Mouse (Mus musculus) MEL (cell line): ENCODE results near the gene Neu1. TPM values are rescaled to one million over a fixed set of nuclear protein-coding genes. Genes with fewer than 3 reads are reported as not detected.
A peak's percentile ranks its signal among the peaks of the same experiment; 100 is the strongest.

Source experiments
- DNase-seq: peaks from one replicate; pipeline ENCODE4 v3.0.0; 2011; ENCODE audit warnings: low read depth, low spot score
- H3K27ac ChIP-seq: 2 replicates; pipeline ENCODE4 v1.5.1; 2012; ENCODE audit warnings: low read depth, mild to moderate bottlenecking, control low read depth, low read length, moderate library complexity; ENCODE audit not compliant: control insufficient read depth
- H3K27me3 ChIP-seq, 2 experiments: fragments of 150-350 bp in 1 of 2; sonication (generic) in 1 of 2; 2 replicates each; pipeline ENCODE4 v1.6.1; 2012; ENCODE audit warnings: low read length in 2 of 2, mild to moderate bottlenecking in 2 of 2, improper control_type of control experiment in 1 of 2, moderate library complexity in 1 of 2; ENCODE audit not compliant: insufficient read depth in 2 of 2, control insufficient read depth in 1 of 2
- H3K36me3 ChIP-seq, 2 experiments: 2 replicates each; pipeline ENCODE4 v1.6.1; 2012 to 2014; ENCODE audit warnings: low read length in 2 of 2, improper control_type of control experiment in 1 of 2, inconsistent platforms in 1 of 2, mild to moderate bottlenecking in 1 of 2; ENCODE audit not compliant: insufficient read depth in 2 of 2, control insufficient read depth in 1 of 2
- H3K4me1 ChIP-seq, 2 experiments: fragments of 150-350 bp in 1 of 2; sonication (generic) in 1 of 2; 2 replicates each; pipeline ENCODE4 v1.6.1; 2012; ENCODE audit warnings: low read length in 2 of 2, improper control_type of control experiment in 1 of 2, mild to moderate bottlenecking in 1 of 2; ENCODE audit not compliant: insufficient read depth in 2 of 2, control insufficient read depth in 1 of 2
- H3K4me3 ChIP-seq, 2 experiments: fragments of 150-350 bp in 1 of 2; sonication (generic) in 1 of 2; 2 replicates each; pipeline ENCODE4 v1.5.1; 2012; ENCODE audit warnings: low read depth in 2 of 2, low read length in 2 of 2, mild to moderate bottlenecking in 2 of 2, moderate library complexity in 2 of 2, control low read depth in 1 of 2, improper control_type of control experiment in 1 of 2; ENCODE audit not compliant: control insufficient read depth in 1 of 2, insufficient read depth in 1 of 2
- H3K79me2 ChIP-seq: 2 replicates; pipeline ENCODE4 v1.6.1; 2012; ENCODE audit warnings: mild to moderate bottlenecking, low read length, moderate library complexity; ENCODE audit not compliant: control insufficient read depth, poor library complexity, insufficient read depth
- H3K9ac ChIP-seq: 2 replicates; pipeline ENCODE4 v1.6.1; 2012; ENCODE audit warnings: low read depth, mild to moderate bottlenecking, control low read depth, low read length, moderate library complexity; ENCODE audit not compliant: control insufficient read depth, poor library complexity, severe bottlenecking
- H3K9me3 ChIP-seq: fragments of 150-350 bp; sonication (generic); replicated peaks from 2 replicates; pipeline ENCODE4 v1.6.1; 2012; ENCODE audit warnings: mild to moderate bottlenecking, low read length, improper control_type of control experiment, moderate library complexity; ENCODE audit not compliant: insufficient read depth
- BHLHE40 ChIP-seq: IDR thresholded peaks from 2 replicates; pipeline ENCODE4 v1.6.1; 2012; ENCODE audit warnings: low read depth, mild to moderate bottlenecking, inconsistent platforms, low read length, improper control_type of control experiment, borderline replicate concordance
- ELF1 ChIP-seq: IDR thresholded peaks from 2 replicates; pipeline ENCODE4 v1.6.1; 2014; ENCODE audit warnings: low read depth, mild to moderate bottlenecking, inconsistent platforms, low read length, improper control_type of control experiment, moderate library complexity
- EP300 ChIP-seq, 2 experiments: IDR thresholded peaks; 2 replicates each; pipeline ENCODE4 v1.6.1; 2011; ENCODE audit warnings: improper control_type of control experiment in 2 of 2, low read length in 2 of 2, low read depth in 1 of 2, mild to moderate bottlenecking in 1 of 2
- ETS1 ChIP-seq: IDR thresholded peaks from 2 replicates; pipeline ENCODE4 v1.6.1; 2012; ENCODE audit warnings: low read depth, mild to moderate bottlenecking, inconsistent platforms, low read length, improper control_type of control experiment, moderate library complexity
- GABPA ChIP-seq: IDR thresholded peaks from 2 replicates; pipeline ENCODE4 v1.6.1; 2012; ENCODE audit warnings: low read depth, mild to moderate bottlenecking, inconsistent platforms, low read length, improper control_type of control experiment, moderate library complexity
- GATA1 ChIP-seq: IDR thresholded peaks from 2 replicates; pipeline ENCODE4 v1.6.1; 2011; ENCODE audit warnings: low read depth, low read length, improper control_type of control experiment
- HCFC1 ChIP-seq: IDR thresholded peaks from 2 replicates; pipeline ENCODE4 v1.6.1; 2012; ENCODE audit warnings: low read depth, mild to moderate bottlenecking, inconsistent platforms, low read length, improper control_type of control experiment, moderate library complexity
- JUND ChIP-seq: IDR thresholded peaks from 2 replicates; pipeline ENCODE4 v1.6.1; 2011; ENCODE audit warnings: low read depth, mild to moderate bottlenecking, improper control_type of control experiment, low read length
- KAT2A ChIP-seq: conservative IDR thresholded peaks from 2 replicates; pipeline ENCODE4 v1.6.1; 2012; ENCODE audit warnings: low read depth, low read length, improper control_type of control experiment, inconsistent platforms
- MAFK ChIP-seq: IDR thresholded peaks from 2 replicates; pipeline ENCODE4 v1.6.1; 2011; ENCODE audit warnings: low read depth, mild to moderate bottlenecking, low read length, improper control_type of control experiment, borderline replicate concordance
- MAZ ChIP-seq: IDR thresholded peaks from 2 replicates; pipeline ENCODE4 v1.6.1; 2012; ENCODE audit warnings: low read depth, mild to moderate bottlenecking, inconsistent platforms, low read length, improper control_type of control experiment
- MXI1 ChIP-seq: IDR thresholded peaks from 2 replicates; pipeline ENCODE4 v1.6.1; 2011; ENCODE audit warnings: mild to moderate bottlenecking, low read depth, low read length, improper control_type of control experiment
- MYC ChIP-seq: IDR thresholded peaks from 2 replicates; pipeline ENCODE4 v1.6.1; 2011; ENCODE audit warnings: low read depth, mild to moderate bottlenecking, low read length, improper control_type of control experiment, moderate library complexity
- NELFE ChIP-seq: IDR thresholded peaks from 2 replicates; pipeline ENCODE4 v1.6.1; 2011; ENCODE audit warnings: low read depth, low read length, improper control_type of control experiment
- POLR2AphosphoS2 ChIP-seq: IDR thresholded peaks from 2 replicates; pipeline ENCODE4 v1.6.1; 2011; ENCODE audit warnings: low read length, improper control_type of control experiment
- POLR2AphosphoS5 ChIP-seq: IDR thresholded peaks from 2 replicates; pipeline ENCODE4 v1.6.1; 2012; ENCODE audit warnings: low read depth, borderline replicate concordance, mild to moderate bottlenecking, inconsistent platforms, low read length, moderate library complexity, mixed read lengths
- RAD21 ChIP-seq: IDR thresholded peaks from 2 replicates; pipeline ENCODE4 v1.6.1; 2011; ENCODE audit warnings: mild to moderate bottlenecking, low read depth, low read length, improper control_type of control experiment
- RCOR1 ChIP-seq: IDR thresholded peaks from 2 replicates; pipeline ENCODE4 v1.6.1; 2012; ENCODE audit warnings: low read depth, mild to moderate bottlenecking, inconsistent platforms, low read length, improper control_type of control experiment
- SIN3A ChIP-seq: IDR thresholded peaks from 2 replicates; pipeline ENCODE4 v1.6.1; 2012; ENCODE audit warnings: low read length, improper control_type of control experiment, inconsistent platforms
- SMC3 ChIP-seq: IDR thresholded peaks from 2 replicates; pipeline ENCODE4 v1.6.1; 2011; ENCODE audit warnings: low read depth, low read length, improper control_type of control experiment
- TAL1 ChIP-seq: IDR thresholded peaks from 2 replicates; pipeline ENCODE4 v1.6.1; 2012; ENCODE audit warnings: mild to moderate bottlenecking, inconsistent platforms, low read length, moderate library complexity, mixed read lengths
- TCF12 ChIP-seq: IDR thresholded peaks from 2 replicates; pipeline ENCODE4 v1.6.1; 2014; ENCODE audit warnings: low read depth, mild to moderate bottlenecking, inconsistent platforms, low read length, improper control_type of control experiment, moderate library complexity
- UBTF ChIP-seq: IDR thresholded peaks from 2 replicates; pipeline ENCODE4 v1.6.1; 2012; ENCODE audit warnings: low read depth, mild to moderate bottlenecking, inconsistent platforms, low read length, improper control_type of control experiment, moderate library complexity, borderline replicate concordance; ENCODE audit not compliant: insufficient read depth
- USF1 ChIP-seq: IDR thresholded peaks from 2 replicates; pipeline ENCODE4 v1.6.1; 2014; ENCODE audit warnings: low read depth, mild to moderate bottlenecking, inconsistent platforms, low read length, improper control_type of control experiment, moderate library complexity
- USF2 ChIP-seq, 2 experiments: IDR thresholded peaks; 2 replicates each; pipeline ENCODE4 v1.6.1; 2011 to 2012; ENCODE audit warnings: improper control_type of control experiment in 2 of 2, low read length in 2 of 2, borderline replicate concordance in 1 of 2, inconsistent platforms in 1 of 2, low read depth in 1 of 2, mild to moderate bottlenecking in 1 of 2; ENCODE audit not compliant: insufficient read depth in 1 of 2
- ZC3H11A ChIP-seq: IDR thresholded peaks from 2 replicates; pipeline ENCODE4 v1.6.1; 2012; ENCODE audit warnings: low read depth, mild to moderate bottlenecking, inconsistent platforms, low read length, improper control_type of control experiment
- polyA plus RNA-seq, 2 experiments: library from polyadenylated mRNA; stranded (reverse) in 1 of 2; unstranded in 1 of 2; fragments of >175 nt in 1 of 2; fragments of >200 nt in 1 of 2; gene quantifications; 2 replicates each; pipeline versions ENCODE4 v1.2.1 to v1.2.4; 2012; ENCODE audit warnings: low replicate concordance in 2 of 2, low read depth in 1 of 2; ENCODE audit not compliant: insufficient read length in 2 of 2, insufficient read depth in 1 of 2, missing spikeins in 1 of 2
- total RNA-seq: library from RNA; depleted of rRNA; stranded (reverse); fragments of 300-350 nt; gene quantifications from 2 replicates; pipeline ENCODE4 v1.2.3, GENCODE M21; 2012

Neu1 gene
- total and polyA plus RNA-seq, 3 experiments: 6.5 to 7.9 TPM; not detected in 1

GRCm38 (mm10) chr17:34895724-34896123, 35.3 kb upstream of the Neu1 start:
- TF ChIP-seq RCOR1 (no peak), MAZ (no peak), RAD21 (no peak), POLR2AphosphoS5 (no peak), KAT2A (no peak), GATA1 (no peak), HCFC1 (no peak), JUND (no peak), UBTF (no peak), MXI1 (no peak), USF2 (IDR thresholded peaks at IDR 0.05; ENCODE audit: borderline replicate concordance in 1 of 2, insufficient read depth in 1 of 2, low read depth in 1 of 2, low read length in 2 of 2) (no peak), GABPA (no peak), MAFK (no peak), TCF12 (no peak), TAL1 (no peak), MYC (no peak), SMC3 (no peak), USF1 (no peak)
- Histone ChIP-seq H3K4me3 (no peak overlapping the region), H3K9ac (no peak overlapping the region), H3K79me2 (peaks cover 34% of the 10 kb centered on the region), H3K27ac (no peak overlapping the region), H3K36me3 (peaks cover 0 to 17% of the 10 kb centered on the region in 2 experiments; a peak in 2 of 4 replicates), H3K27me3 (no peaks in the 10 kb centered on the region), H3K4me1 (peaks cover 0 to 18% of the 10 kb centered on the region in 2 experiments; a peak in 3 of 4 replicates), H3K9me3 (no peaks in the 10 kb centered on the region)
- DNase-seq: no peak

- H3K4me3 ChIP-seq: no peak overlapping the region
- H3K4me1 ChIP-seq: peaks cover 0 to 21% of the 10 kb centered on the region in 2 experiments; a peak in 3 of 4 replicates
- DNase-seq: peak; percentile 37
These were observed 34.7 kb upstream of the Neu1 start for GRCm38 (mm10) chr17:34896366-34896765.

More at GRCm38 (mm10) chr17:34896366-34896765, 34.7 kb upstream of the Neu1 start:
- Histone ChIP-seq H3K27me3 (no peaks in the 10 kb centered on the region), H3K36me3 (peaks cover 0 to 17% of the 10 kb centered on the region in 2 experiments; a peak in 2 of 4 replicates), H3K27ac (no peak overlapping the region), H3K79me2 (peaks cover 34% of the 10 kb centered on the region), H3K9ac (no peak overlapping the region), H3K9me3 (no peaks in the 10 kb centered on the region)
- TF ChIP-seq ETS1 (no peak), JUND (no peak), SIN3A (0 out of 2 replicates have a peak, but pooled peaks have one; percentile 18), ZC3H11A (no peak), POLR2AphosphoS5 (no peak), TAL1 (no peak), BHLHE40 (no peak), NELFE (no peak), POLR2AphosphoS2 (peak; percentile 41; the same call in 1 of the 2 replicates), ELF1 (no peak), MXI1 (no peak), MYC (no peak), MAZ (no peak), EP300 (IDR thresholded peaks at IDR 0.05; ENCODE audit: low read depth in 1 of 2, low read length in 2 of 2) (no peak)
